In the genomic region with DNA sequence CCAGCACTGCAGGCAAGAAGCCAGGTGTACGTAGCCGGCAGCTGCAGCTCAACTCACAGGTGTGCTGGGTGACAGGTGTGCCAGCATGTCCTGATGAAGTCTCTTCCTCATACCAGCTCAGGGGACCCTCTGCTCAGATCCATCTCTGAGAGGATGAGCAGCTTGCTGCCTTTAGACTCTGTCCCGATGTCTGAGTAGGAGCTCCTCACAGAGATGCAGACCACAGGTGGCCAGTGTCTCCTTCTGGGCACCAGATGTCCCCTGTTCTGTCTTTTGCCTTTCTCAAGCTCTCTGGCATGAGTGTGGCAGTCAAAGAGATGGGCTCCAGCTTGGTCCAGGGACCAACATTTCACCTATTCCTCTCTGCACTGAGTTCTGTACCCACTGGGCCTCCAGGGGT, we compare ENCODE assay signal across 11 mouse cellular contexts.
DNase-seq lines count a peak whose midpoint lies in the region.
"Had no signal": no experiment of that assay in that cellular context is flagged by ENCODE, and none has a peak within 500 bp of the region (broad histone marks: within the 10 kb centered on the region; RNA-seq: fewer than 3 reads in every experiment).

No protein-coding gene starts in this region.

- DNase-seq in cerebellum, adult 18-20 months = peak; percentile 54 to 66
- DNase-seq in cerebellum, adult 11 months = no peak
- peak; percentile 71 for DNase-seq in cerebellum, adult 9-10 months
- no peak for DNase-seq in cerebellum, postnatal 4 days (ENCODE audit: low spot score in 2 of 2)
- DNase-seq in cerebellum, adult 9-11 months = peak; percentile 71
- DNase-seq in kidney, postnatal 4 days = no peak
- no peak for DNase-seq in urinary bladder, postnatal 36 days (ENCODE audit: low spot score in 2 of 2)
- DNase-seq: adrenal gland, adult 2 months; adrenal gland, postnatal 10 days; adrenal gland, postnatal 25 days; forebrain, postnatal 0 days had no signal

Comparison
In these comparisons a context has a peak if more than half of its experiments do, and no peak if none do; other contexts are left out.
1. DNase-seq: peak in cerebellum, adult 18-20 months (2 of 2), cerebellum, adult 9-10 months (single experiment) and cerebellum, adult 9-11 months (single experiment); none in cerebellum, adult 11 months (single experiment), cerebellum, postnatal 4 days (0 of 2), kidney, postnatal 4 days (0 of 2) and urinary bladder, postnatal 36 days (0 of 2).